Comparison of ENCODE assay signal across 14 mouse cellular contexts in the genomic region with DNA sequence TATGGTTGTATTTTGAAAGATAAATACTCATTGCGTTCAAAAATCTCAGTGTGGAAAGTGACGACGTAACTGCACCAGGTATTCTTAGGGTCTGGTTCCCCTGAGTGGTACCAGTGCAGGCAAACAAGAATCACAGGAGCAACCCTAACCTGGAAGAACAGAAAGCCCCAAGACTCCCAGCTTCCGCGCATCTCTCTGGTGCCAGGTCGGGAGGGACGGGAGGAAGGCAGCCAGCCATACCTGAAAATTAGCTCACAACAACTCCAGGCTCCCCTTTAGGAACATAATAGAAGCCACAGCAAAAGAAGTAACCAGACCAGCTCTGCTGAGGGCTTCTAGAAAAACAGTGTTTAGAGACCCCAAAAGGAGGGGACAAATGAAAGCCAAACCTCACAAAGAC.
DNase-seq lines count a peak whose midpoint lies in the region; ATAC-seq lines count a peak whose summit lies in the region.
"Had no signal": no experiment of that assay in that cellular context is flagged by ENCODE, and none has a peak within 500 bp of the region (broad histone marks: within the 10 kb centered on the region; RNA-seq: fewer than 3 reads in every experiment).

No protein-coding gene starts in this region.

- no peaks in the 10 kb centered on the region for H3K27me3 ChIP-seq in embryonic facial prominence, embryonic 12.5 days
- H3K27me3 ChIP-seq in embryonic facial prominence, embryonic 10.5 days (replicated peaks; ENCODE audit: low read depth, poor library complexity, severe bottlenecking) = no peaks in the 10 kb centered on the region
- no peaks in the 10 kb centered on the region for H3K27me3 ChIP-seq in midbrain, embryonic 13.5 days
- 0 out of 2 replicates have a peak, but pooled peaks cover 8% of the 10 kb centered on the region for H3K27me3 ChIP-seq in midbrain, embryonic 10.5 days (ENCODE audit: low read depth, poor library complexity, severe bottlenecking)
- H3K27me3 ChIP-seq in hindbrain, embryonic 16.5 days (replicated peaks; ENCODE audit: control insufficient read depth, insufficient read depth, low read length) = no peaks in the 10 kb centered on the region
- H3K27me3 ChIP-seq in neural tube, embryonic 15.5 days (replicated peaks) = no peaks in the 10 kb centered on the region
- H3K27me3 ChIP-seq: lung, embryonic 15.5 days had no signal

- peaks cover 27% of the 10 kb centered on the region for H3K4me1 ChIP-seq in embryonic facial prominence, embryonic 12.5 days
- H3K4me1 ChIP-seq in embryonic facial prominence, embryonic 10.5 days = peaks cover 18% of the 10 kb centered on the region
- peaks cover 32% of the 10 kb centered on the region for H3K4me1 ChIP-seq in midbrain, embryonic 13.5 days (replicated peaks)
- H3K4me1 ChIP-seq in midbrain, embryonic 10.5 days = peaks cover 30% of the 10 kb centered on the region
- H3K4me1 ChIP-seq in hindbrain, embryonic 16.5 days (ENCODE audit: control insufficient read depth, insufficient read depth, low read depth, low read length) = peaks cover 23% of the 10 kb centered on the region
- H3K4me1 ChIP-seq in neural tube, embryonic 15.5 days = peaks cover 31% of the 10 kb centered on the region
- H3K4me1 ChIP-seq: liver, embryonic 13.5 days had no signal

- H3K9ac ChIP-seq in embryonic facial prominence, embryonic 12.5 days = no peak overlapping the region
- H3K9ac ChIP-seq in midbrain, embryonic 13.5 days (replicated peaks) = 0 out of 2 replicates have a peak overlapping the region, but pooled peaks have one; percentile 20
- H3K9ac ChIP-seq in hindbrain, embryonic 16.5 days (ENCODE audit: low read depth, low read length) = no peak overlapping the region
- no peak overlapping the region; the same call in 1 of the 2 replicates for H3K9ac ChIP-seq in neural tube, embryonic 15.5 days (replicated peaks)
- H3K9ac ChIP-seq: heart, embryonic 13.5 days; liver, embryonic 13.5 days; lung, embryonic 15.5 days had no signal

- H3K9me3 ChIP-seq in embryonic facial prominence, embryonic 12.5 days = no peaks in the 10 kb centered on the region
- H3K9me3 ChIP-seq in embryonic facial prominence, embryonic 10.5 days = no peaks in the 10 kb centered on the region
- no peaks in the 10 kb centered on the region for H3K9me3 ChIP-seq in midbrain, embryonic 13.5 days
- no peaks in the 10 kb centered on the region; the same call in 1 of the 2 replicates for H3K9me3 ChIP-seq in midbrain, embryonic 10.5 days (replicated peaks)
- H3K9me3 ChIP-seq in hindbrain, embryonic 16.5 days (ENCODE audit: control insufficient read depth, low read length) = no peaks in the 10 kb centered on the region
- no peaks in the 10 kb centered on the region for H3K9me3 ChIP-seq in neural tube, embryonic 15.5 days (replicated peaks)
- H3K9me3 ChIP-seq: heart, embryonic 13.5 days; liver, embryonic 13.5 days; lung, embryonic 15.5 days had no signal

- H3K36me3 ChIP-seq in embryonic facial prominence, embryonic 12.5 days = no peaks in the 10 kb centered on the region
- 0 out of 2 replicates have a peak, but pooled peaks cover 5% of the 10 kb centered on the region for H3K36me3 ChIP-seq in embryonic facial prominence, embryonic 10.5 days (replicated peaks)
- H3K36me3 ChIP-seq in midbrain, embryonic 13.5 days = no peaks in the 10 kb centered on the region
- peaks cover 10% of the 10 kb centered on the region; the same call in 1 of the 2 replicates for H3K36me3 ChIP-seq in midbrain, embryonic 10.5 days
- H3K36me3 ChIP-seq in hindbrain, embryonic 16.5 days (ENCODE audit: control insufficient read depth, insufficient read depth, low read length) = no peaks in the 10 kb centered on the region
- no peaks in the 10 kb centered on the region for H3K36me3 ChIP-seq in neural tube, embryonic 15.5 days
- H3K36me3 ChIP-seq: heart, embryonic 13.5 days; liver, embryonic 13.5 days; lung, embryonic 15.5 days had no signal

- 0 out of 2 replicates have a peak overlapping the region, but pooled peaks have one; percentile 45 for H3K4me2 ChIP-seq in embryonic facial prominence, embryonic 12.5 days (replicated peaks)
- peak overlapping the region; percentile 56 for H3K4me2 ChIP-seq in midbrain, embryonic 13.5 days (replicated peaks)
- H3K4me2 ChIP-seq in hindbrain, embryonic 16.5 days (ENCODE audit: low read length) = peak overlapping the region; percentile 59
- peak overlapping the region; percentile 51 for H3K4me2 ChIP-seq in neural tube, embryonic 15.5 days
- H3K4me2 ChIP-seq: heart, embryonic 13.5 days; liver, embryonic 13.5 days; lung, embryonic 15.5 days had no signal

- no peak for DNase-seq in embryonic facial prominence, embryonic 10.5 days (ENCODE audit: low spot score)
- no peak for DNase-seq in midbrain, embryonic 10.5 days (ENCODE audit: low spot score)
- DNase-seq in adrenal gland, adult (ENCODE audit: inconsistent age in 2 of 2, low spot score in 1 of 2) = no peak
- DNase-seq: liver, embryonic 13.5 days had no signal

- WGBS in embryonic facial prominence, embryonic 12.5 days = 89% methylated on average over 7 of the region's 7 CpGs
- 89% methylated on average over 7 of the region's 7 CpGs for WGBS in embryonic facial prominence, embryonic 10.5 days
- WGBS in midbrain, embryonic 13.5 days = 88% methylated on average over 7 of the region's 7 CpGs
- WGBS in midbrain, embryonic 10.5 days = 89% methylated on average over 7 of the region's 7 CpGs
- 73% methylated on average over 7 of the region's 7 CpGs for WGBS in hindbrain, embryonic 16.5 days
- WGBS in neural tube, embryonic 15.5 days = 82% methylated on average over 7 of the region's 7 CpGs

- no peak overlapping the region for H3K4me3 ChIP-seq in embryonic facial prominence, embryonic 12.5 days
- no peak overlapping the region for H3K4me3 ChIP-seq in embryonic facial prominence, embryonic 10.5 days
- H3K4me3 ChIP-seq in midbrain, embryonic 13.5 days (replicated peaks) = peak overlapping the region; percentile 5; the same call in 1 of the 2 replicates
- no peak overlapping the region for H3K4me3 ChIP-seq in midbrain, embryonic 10.5 days
- H3K4me3 ChIP-seq in hindbrain, embryonic 16.5 days (ENCODE audit: low read length) = no peak overlapping the region; the same call in 1 of the 2 replicates
- H3K4me3 ChIP-seq in neural tube, embryonic 15.5 days (replicated peaks) = no peak overlapping the region
- H3K4me3 ChIP-seq: gastrocnemius, adult 2 months; heart, embryonic 13.5 days; liver, embryonic 13.5 days; lung, embryonic 15.5 days had no signal

- no peak overlapping the region for H3K27ac ChIP-seq in embryonic facial prominence, embryonic 12.5 days
- H3K27ac ChIP-seq in embryonic facial prominence, embryonic 10.5 days (replicated peaks) = no peak overlapping the region
- no peak overlapping the region for H3K27ac ChIP-seq in midbrain, embryonic 13.5 days
- no peak overlapping the region for H3K27ac ChIP-seq in midbrain, embryonic 10.5 days (replicated peaks)
- H3K27ac ChIP-seq in hindbrain, embryonic 16.5 days (ENCODE audit: low read depth, low read length) = no peak overlapping the region
- H3K27ac ChIP-seq in neural tube, embryonic 15.5 days (replicated peaks) = no peak overlapping the region
- H3K27ac ChIP-seq: gastrocnemius, adult 2 months; heart, embryonic 13.5 days; liver, embryonic 13.5 days; lung, embryonic 15.5 days; macrophage had no signal

- no peak for ATAC-seq in embryonic facial prominence, embryonic 12.5 days (ENCODE audit: insufficient number of reproducible peaks, insufficient read depth, low FRiP score, low TSS enrichment)
- ATAC-seq in midbrain, embryonic 13.5 days = no peak
- no peak for ATAC-seq in hindbrain, embryonic 16.5 days
- no peak for ATAC-seq in neural tube, embryonic 15.5 days (ENCODE audit: low FRiP score)
- no peak for ATAC-seq in megakaryocyte progenitor cell, adult 5-6 weeks (replicated peaks; ENCODE audit: poor library complexity)
- ATAC-seq: intestine, postnatal 0 days had no signal
